Mouse (Mus musculus) ZHBTc4 (cell line): ENCODE results near the gene Psmd14.

ENCODE experiments used
- DNase-seq: peaks from one replicate; pipeline ENCODE4 v3.0.0-alpha.2; 2011; ENCODE audit warnings: low read depth, low spot score

Gene Psmd14

GRCm38 (mm10) chr2:61711108-61712040 lies at the start of gene Psmd14:
Psmd14 (plus strand) TSS chr2:61711694.
- peak; percentile 97 for DNase-seq

- DNase-seq: no peak
Measured at GRCm38 (mm10) chr2:61662833-61663232, 48.7 kb upstream of the Psmd14 start.

GRCm38 (mm10) chr2:61663573-61664241 lies 47.8 kb upstream of the Psmd14 start:
- DNase-seq: no peak

- DNase-seq: no peak
Measured at GRCm38 (mm10) chr2:61667420-61667819, 44.1 kb upstream of the Psmd14 start.

GRCm38 (mm10) chr2:61668260-61668659 lies 43.2 kb upstream of the Psmd14 start:
- DNase-seq: peak; percentile 69

- DNase-seq: peak; percentile 45
Measured at GRCm38 (mm10) chr2:61674555-61674954, 36.9 kb upstream of the Psmd14 start.

GRCm38 (mm10) chr2:61681572-61681971 lies 29.9 kb upstream of the Psmd14 start:
- DNase-seq: no peak

- DNase-seq: no peak
Measured at GRCm38 (mm10) chr2:61686533-61686932, 25.0 kb upstream of the Psmd14 start.

GRCm38 (mm10) chr2:61689086-61689485 lies 22.4 kb upstream of the Psmd14 start:
- no peak for DNase-seq

GRCm38 (mm10) chr2:61709570-61709969 lies 1.9 kb upstream of the Psmd14 start:
- DNase-seq: no peak

- DNase-seq: peak; percentile 75
Measured at GRCm38 (mm10) chr2:61712526-61712925, 1.0 kb downstream of the Psmd14 start.

GRCm38 (mm10) chr2:61722401-61722982 lies 11.0 kb downstream of the Psmd14 start:
- no peak for DNase-seq

GRCm38 (mm10) chr2:61732802-61733486 lies 21.4 kb downstream of the Psmd14 start:
- no peak for DNase-seq

- DNase-seq: no peak
Measured at GRCm38 (mm10) chr2:61734175-61734574, 22.7 kb downstream of the Psmd14 start.

GRCm38 (mm10) chr2:61746051-61746450 lies 34.6 kb downstream of the Psmd14 start:
- DNase-seq: no peak

GRCm38 (mm10) chr2:61746580-61746979 lies 35.1 kb downstream of the Psmd14 start:
- DNase-seq: no peak

- DNase-seq: no peak
Measured at GRCm38 (mm10) chr2:61747411-61747810, 35.9 kb downstream of the Psmd14 start.

GRCm38 (mm10) chr2:61750702-61751101 lies 39.2 kb downstream of the Psmd14 start:
- DNase-seq: no peak

- DNase-seq: no peak
Measured at GRCm38 (mm10) chr2:61751286-61751685, 39.8 kb downstream of the Psmd14 start.

GRCm38 (mm10) chr2:61752362-61752761 lies 40.9 kb downstream of the Psmd14 start:
- DNase-seq: peak; percentile 17

- no peak for DNase-seq
Measured at GRCm38 (mm10) chr2:61754989-61755388, 43.5 kb downstream of the Psmd14 start.
